Mouse (Mus musculus): ENCODE results near the gene Smtn.

- TF ChIP-seq CTCF (IDR thresholded peaks at IDR 0.05; ENCODE audit: low read depth), result no peak
- no peak for TF ChIP-seq EP300 (optimal IDR thresholded peaks at IDR 0.05)
These were observed 1.5 kb upstream of the Smtn start for GRCm38 (mm10) chr11:3541932-3542331.

Data from stomach, postnatal 0 days (tissue).